Mouse (Mus musculus) mouse trophoblast stem cell (cell line): ENCODE measurements around the gene Helz2.
"Not testable (repeated sequence)": the region's sequence is repeated elsewhere in the genome, so short reads cannot be mapped to it uniquely, and the experiment has no call there.

ENCODE experiments used
- in situ Hi-C, 2 experiments: fragments of 300-500 bp; cut with MseI, MboI; formaldehyde crosslinking; loops; 2 replicates in 1 of 2; 3 replicates in 1 of 2; pipeline ENCODE4 v1.15.1; 2025

Helz2 gene

DNA sequence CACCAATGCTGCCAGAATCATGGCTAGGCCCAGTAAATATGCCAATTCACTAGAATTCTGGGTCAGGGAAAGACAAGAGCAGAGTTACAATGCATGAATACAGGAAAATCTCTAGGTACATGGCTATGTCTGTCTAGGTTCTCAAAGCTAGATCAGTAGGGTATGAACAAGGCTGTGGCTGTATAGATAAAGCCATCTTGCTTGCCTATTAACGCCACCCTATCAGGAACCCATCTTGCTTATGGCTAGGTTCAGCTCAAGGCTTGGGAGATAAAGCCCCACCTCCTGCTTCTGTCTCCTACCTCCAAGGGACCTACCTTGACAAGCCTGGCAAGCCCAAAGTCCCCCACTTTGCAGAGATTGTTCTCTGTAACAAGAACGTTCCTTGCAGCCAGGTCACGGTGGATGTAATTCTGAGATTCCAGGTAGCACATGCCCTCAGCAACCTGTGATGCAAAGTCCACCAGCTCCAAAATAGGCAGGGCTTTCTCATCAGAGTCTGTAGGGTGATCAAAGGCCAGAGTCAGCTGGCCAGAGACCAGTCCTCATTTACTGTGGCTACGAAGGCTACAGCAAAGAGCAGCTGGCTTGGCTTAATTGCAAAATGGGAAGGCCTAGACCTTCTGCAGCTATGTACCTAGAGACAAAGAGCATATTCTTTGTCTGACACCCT lies 45.1 kb downstream of the Helz2 start:
- in situ Hi-C loops = no loop called here

DNA sequence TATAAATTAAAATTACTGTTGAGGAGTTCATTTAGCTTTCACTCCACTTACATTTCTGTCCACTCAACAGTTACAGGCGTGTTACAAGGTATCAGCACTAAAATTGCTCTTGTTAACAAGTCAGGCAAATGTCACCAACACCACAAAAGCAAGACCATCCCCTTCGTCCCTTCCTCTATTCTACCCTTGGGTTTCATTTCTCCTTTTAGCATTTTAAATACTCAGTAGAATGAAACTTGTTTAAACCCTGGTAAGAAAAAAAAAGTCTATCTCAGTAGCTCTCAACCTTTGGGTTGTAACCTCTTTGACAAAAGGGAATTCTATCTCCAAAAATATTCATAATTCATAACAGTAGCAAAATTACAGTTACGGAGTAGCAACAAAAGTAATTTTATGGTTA lies 48.8 kb downstream of the Helz2 start:
- in situ Hi-C loops = no loop called here

DNA sequence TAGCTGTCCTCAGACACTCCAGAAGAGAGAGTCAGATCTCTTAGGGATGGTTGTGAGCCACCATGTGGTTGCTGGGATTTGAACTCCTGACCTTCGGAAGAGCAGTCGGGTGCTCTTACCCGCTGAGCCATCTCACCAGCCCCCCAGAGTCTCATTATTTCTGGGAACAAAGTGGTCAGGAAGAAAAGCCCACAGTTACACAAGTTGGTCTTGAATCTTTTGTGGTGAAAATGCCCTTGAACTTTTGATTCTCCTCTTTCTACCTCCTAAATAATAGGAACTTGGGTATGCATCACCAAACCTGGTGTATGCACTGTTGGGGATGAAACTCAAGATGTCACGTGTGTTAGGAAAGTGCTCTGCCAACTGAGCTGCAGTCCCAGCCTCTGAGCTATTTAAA lies 49.9 kb downstream of the Helz2 start:
- in situ Hi-C loops = no loop called here

DNA sequence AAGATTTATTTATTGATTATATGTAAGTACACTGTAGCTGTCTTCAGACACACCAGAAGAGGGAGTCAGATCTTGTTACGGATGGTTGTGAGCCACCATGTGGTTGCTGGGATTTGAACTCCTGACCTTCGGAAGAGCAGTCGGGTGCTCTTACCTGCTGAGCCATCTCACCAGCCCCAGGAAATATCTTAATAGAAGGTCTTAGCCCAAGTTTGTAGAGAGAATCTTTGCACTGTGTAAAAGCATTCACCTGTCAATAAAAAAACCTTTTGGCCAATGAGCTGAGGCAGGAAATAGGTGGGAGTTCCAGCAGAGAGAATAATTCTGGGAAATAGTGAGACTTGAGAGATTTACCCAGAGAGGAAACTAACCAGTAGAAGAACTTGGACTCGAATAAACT lies 50.4 kb downstream of the Helz2 start:
- in situ Hi-C loops = not testable (repeated sequence)

DNA sequence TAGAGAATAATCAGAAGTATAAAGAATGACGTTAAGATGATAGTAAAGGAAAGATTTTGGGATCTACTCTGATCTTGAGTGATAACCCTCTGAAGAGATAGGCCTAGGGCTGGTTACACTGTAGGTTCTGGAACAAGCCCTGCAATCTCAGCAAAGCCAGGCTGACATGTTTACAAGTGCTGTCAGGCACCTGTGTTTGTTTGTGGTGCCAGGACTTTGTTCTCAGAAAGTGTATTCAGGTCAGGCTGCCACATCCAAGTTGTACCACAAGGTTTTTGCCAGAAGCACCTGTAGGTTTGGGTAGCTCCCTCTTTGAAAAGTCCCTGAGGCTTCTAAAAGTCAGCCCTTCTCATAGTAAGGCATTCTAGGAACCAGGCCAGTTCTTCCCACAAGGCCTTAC lies 52.5 kb downstream of the Helz2 start:
- in situ Hi-C loops = no loop called here

DNA sequence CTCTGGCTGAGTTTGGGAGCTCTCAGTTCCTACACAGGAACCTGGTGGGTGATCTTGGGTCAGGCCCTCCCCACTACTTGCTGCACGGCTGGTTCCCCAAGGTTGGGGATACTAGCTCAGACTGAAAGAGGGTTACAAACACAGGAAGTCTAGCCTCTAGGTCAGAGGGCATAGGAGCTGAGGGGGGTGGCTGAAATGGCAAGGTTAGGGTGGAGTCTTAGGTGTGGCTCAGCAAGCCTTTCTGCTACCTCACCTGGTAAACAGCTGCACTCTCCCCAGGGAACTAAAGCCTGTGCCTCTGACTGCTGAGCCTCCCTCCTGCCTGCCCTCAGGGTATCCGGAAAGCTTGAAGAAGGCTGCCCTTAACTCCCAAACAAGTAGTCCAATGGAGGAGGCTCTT lies 53.1 kb downstream of the Helz2 start:
- in situ Hi-C loops = no loop called here

DNA sequence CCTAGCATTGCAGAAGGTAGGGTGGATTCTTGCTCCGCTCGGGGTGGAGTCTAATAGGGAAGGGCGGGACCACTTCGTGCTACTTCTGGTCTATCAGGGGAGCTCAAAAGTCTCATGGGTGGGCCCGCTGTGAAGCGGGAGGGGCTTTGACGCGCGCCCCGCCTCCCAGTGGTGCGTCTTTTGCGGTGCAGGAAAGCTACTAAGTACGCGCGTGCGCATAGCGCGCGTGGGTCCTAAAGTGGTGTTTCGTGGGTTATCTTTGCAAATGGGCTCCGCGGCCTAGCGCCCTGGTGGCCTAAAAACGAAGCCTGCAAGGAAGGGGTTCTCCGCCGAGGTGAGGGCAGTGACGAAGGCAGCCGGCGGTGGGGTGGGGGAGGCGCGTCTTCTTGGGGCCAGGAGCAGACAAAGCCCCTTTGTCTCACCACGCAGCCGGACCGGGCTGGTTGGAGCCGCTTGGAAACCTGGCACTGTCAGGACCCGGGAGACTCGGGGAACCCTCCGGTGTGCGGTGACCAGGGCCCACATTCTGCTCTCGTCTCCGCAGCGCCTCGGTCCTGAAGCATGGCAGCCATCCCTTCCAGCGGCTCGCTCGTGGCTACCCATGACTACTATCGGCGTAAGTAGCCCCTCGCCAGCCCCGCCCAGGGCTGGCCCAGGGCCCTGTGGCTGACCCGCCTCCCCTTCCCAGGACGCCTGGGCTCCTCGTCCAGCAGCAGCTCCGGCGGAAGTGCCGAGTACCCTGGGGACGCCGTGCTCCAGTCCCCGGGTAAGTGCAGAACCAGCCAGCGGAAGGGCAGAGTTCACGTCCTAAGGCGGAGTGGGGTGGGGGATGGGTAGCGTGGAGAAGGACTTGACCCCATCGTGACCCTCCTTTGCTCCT lies 54.5 kb downstream of the Helz2 start, which contains the start of gene Ppdpf:
Gene Ppdpf (plus strand): TSS at position 127 of the 880 bp plus-strand sequence.
- in situ Hi-C loops = no loop called here

DNA sequence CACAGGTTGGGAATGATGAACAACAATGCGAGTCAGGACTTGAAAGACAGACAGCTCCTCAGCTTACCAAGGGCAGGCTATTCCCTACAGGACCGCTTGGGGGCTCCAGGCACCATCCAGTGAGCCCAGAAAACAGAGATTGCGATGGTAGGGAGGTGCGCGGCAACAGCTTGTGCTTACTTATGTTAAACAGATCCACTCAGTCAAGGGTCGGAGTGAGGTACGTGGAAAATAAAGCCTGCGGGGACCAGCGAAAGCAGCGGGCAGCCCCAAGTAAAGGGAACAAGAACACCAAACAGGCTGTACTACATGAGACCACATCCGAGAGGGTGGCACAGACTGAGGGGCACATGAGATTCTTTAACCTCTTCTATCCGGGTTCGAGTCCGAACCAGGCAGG lies 55.2 kb downstream of the Helz2 start:
- in situ Hi-C loops = no loop called here

DNA sequence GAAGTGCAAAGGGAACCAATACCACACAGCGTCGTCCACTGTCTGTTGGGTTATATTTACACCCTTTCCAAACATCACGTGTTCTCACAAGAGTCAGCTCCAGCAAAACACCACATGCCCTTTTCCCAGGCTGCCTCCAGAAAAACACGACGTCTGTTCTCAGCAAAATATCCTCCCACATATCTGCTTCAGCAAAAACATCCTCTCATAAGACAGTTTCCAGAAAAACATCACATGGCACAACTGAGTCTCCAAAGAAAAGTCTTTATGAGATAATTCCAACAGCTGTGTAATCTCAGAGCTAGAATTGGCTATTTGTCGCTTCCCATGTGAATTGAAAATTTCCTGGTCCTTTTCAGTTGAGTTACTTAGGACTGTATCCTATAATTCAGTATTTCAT lies 60.9 kb downstream of the Helz2 start:
- in situ Hi-C loops = no loop called here

DNA sequence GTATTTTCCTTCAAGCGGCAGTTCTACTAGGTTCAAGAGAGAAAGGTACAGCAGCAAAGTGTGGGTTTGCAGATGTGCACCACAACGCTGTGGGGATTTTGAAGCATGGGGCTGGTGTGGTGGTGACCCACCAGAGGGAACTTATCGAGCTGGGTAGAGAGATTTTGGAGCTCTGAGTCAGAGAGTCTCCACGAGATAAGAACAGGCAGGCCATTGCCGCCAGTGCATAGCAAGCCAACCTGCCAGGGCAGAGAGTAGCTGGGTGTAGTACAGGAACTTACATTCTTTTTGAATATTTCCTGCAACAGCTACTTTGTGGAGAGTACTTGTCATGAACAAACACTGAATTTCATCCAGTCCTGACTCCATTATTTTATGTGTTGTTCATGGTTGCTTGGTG lies 63.4 kb downstream of the Helz2 start:
- in situ Hi-C loops = no loop called here

DNA sequence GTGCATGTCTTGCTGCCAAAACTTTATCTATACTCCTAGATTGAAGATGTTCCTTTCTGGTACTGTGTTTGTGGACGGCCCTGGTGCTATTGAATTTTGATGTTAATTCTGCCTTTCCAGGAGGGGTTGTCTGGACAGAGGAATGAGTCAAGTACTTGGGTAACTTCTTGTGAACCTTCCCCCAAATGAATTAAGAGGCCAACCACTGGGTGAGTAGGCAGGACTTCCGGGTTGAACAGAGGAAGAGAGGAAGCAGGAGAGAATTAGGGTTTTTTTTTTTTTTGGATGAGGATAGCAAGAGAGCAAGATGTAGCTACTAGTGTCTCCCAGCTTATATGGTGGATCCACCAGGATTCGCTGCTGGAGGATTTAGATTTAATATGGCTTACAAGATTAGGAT lies 63.8 kb downstream of the Helz2 start:
- in situ Hi-C loops = no loop called here
